Mouse (Mus musculus): ENCODE measurements around the gene Thrb.

Gene Thrb

DNA sequence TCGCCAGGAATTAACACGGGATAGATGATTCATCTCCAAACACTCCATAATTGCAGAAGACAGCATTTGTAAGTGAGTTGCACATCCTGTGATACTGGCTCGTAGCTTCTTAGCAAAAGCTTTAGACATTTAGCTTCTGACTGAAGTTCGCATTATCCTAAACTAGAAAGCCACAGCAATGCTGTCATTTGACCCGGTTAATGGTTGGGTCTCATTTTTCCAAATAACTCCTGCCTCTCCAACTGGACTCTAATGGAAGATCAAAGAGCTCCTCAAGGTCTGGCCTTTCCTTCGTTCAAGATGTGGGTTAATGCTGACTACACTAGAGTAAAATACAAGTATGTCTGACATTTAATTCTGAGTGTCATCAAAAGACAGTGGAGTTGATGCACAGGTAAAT lies 208.3 kb downstream of the Thrb start:
- DNase-seq (ENCODE audit: extremely low read depth, low read depth): no peak

- no peak for DNase-seq (ENCODE audit: extremely low read depth, low read depth)
These were observed 215.9 kb downstream of the Thrb start for GRCm38 (mm10) chr14:17875946-17876345.

- no peak for DNase-seq (ENCODE audit: extremely low read depth, low read depth)
These were observed 219.4 kb downstream of the Thrb start for GRCm38 (mm10) chr14:17879446-17879845.

GRCm38 (mm10) chr14:17884884-17885283 lies 224.8 kb downstream of the Thrb start:
- no peak for DNase-seq (ENCODE audit: extremely low read depth, low read depth)

DNA sequence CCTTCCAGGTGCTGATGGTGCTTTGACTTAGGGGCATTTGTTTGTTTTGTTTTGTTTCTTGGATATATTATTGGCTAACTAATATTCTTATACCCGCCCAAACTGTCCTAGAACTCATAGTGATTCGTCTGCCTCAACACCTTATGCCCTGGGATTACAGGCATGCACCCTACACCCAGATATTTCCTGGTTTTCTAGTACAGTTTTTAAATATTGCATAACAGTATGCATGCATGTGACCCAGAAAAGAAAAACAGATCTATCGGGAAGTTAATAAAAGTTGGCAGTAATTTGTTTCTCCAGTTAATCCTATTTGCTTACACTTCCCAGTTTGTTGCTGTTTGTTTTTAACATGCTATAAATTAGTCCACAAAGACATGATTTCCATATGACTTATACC lies 225.3 kb downstream of the Thrb start:
- DNase-seq (ENCODE audit: extremely low read depth, low read depth): no peak

GRCm38 (mm10) chr14:17894791-17895190 lies 234.7 kb downstream of the Thrb start:
- DNase-seq (ENCODE audit: extremely low read depth, low read depth): no peak

DNA sequence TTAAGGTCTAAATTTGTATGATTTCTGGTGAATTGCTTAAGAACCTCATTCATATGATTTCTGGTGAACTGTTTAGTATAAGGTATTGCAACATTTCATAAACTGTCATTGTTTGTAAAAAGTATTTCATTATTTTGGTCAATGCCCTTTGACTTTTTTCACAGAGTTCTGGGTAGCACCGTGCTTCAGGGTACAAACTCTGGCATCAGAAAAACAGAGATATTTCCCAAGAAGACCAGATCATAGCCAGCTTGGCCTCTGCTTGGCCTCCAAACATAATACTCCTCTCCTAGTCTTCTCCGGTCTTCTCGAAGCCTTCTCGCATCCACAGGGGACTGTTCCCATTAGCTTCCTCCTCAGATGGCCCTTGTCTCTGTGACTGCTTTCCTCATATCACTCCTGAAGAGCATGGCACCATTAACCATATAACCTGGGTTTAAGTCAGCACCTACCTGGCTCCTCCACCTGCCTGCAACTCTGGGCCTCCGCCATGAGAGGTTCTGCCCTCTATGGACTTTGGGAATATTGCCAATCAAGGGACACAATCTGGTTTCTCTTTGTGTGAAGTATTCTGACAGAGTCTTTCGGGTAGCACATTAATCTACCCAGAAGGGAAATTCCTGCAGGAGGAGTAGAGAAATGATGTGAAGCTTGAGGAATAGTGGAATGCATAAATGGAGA lies 239.8 kb downstream of the Thrb start:
- no peak for DNase-seq (ENCODE audit: extremely low read depth, low read depth)

DNA sequence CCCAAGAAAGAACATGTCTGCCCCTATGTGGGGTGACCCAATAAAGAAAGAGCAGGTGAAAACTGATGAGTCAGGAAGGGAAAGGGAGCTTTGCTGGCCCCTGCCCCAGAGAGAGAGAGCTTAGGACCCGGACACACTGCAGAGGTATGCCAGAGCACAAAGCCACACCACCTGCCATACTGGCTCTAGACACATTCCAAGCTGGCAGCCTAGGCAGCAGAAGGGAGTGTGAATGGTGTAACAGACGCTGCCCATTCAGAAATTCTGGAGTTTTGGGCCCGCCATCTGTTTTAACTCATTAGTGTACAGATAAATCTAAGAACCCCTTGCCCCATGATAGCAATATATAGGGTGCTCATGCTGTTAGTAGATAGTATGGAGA lies 240.3 kb downstream of the Thrb start:
- DNase-seq (ENCODE audit: extremely low read depth, low read depth): no peak

GRCm38 (mm10) chr14:17902426-17902825 lies 242.4 kb downstream of the Thrb start:
- DNase-seq (ENCODE audit: extremely low read depth, low read depth): no peak

- no peak for DNase-seq (ENCODE audit: extremely low read depth, low read depth)
These were observed 243.1 kb downstream of the Thrb start for GRCm38 (mm10) chr14:17903121-17903520.

DNA sequence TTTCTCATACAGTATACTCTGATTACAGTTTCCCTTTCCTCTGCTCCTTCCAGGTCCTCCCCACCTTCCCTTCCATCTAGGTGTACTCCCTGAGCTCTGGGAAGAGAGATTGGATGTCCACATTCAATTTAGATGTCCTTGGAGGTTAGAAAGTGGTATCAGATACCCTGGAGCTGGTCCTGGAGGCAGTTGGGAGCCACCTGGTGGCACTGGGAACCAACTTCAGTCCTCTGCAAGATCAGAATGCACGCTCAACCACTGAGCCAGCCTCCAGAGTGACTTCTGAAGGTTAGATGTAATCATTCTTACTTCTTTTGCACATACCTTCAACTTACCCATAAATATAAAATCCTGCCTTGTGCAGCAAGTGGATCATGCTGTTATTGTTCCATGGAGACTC lies 244.5 kb downstream of the Thrb start:
- no peak for DNase-seq (ENCODE audit: extremely low read depth, low read depth)

DNA sequence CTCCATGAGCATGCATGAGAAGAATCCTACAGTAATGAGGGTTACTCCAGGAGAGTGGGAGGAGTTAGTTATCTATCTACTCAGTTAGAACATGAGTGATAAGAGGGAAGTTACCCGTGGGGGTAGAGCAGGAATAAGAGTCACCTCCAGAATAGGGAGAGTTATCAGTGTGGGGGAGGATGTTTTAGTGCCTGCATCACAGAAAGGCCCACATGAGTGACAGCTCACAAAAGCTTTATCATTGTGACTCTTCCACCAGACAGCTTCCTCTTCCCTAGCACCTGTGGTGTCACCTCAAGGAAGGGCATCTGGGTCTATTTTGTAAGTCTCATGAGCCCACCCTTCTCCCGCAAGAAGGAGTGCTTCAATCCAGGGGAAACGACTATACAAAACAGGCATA lies 245.6 kb downstream of the Thrb start:
- DNase-seq (ENCODE audit: extremely low read depth, low read depth): no peak

GRCm38 (mm10) chr14:17906931-17907330 lies 246.9 kb downstream of the Thrb start:
- DNase-seq (ENCODE audit: extremely low read depth, low read depth): no peak

- DNase-seq (ENCODE audit: extremely low read depth, low read depth): no peak
These were observed 251.1 kb downstream of the Thrb start for GRCm38 (mm10) chr14:17911157-17911556.

- no peak for DNase-seq (ENCODE audit: extremely low read depth, low read depth)
These were observed 252.6 kb downstream of the Thrb start for GRCm38 (mm10) chr14:17912573-17913207.

GRCm38 (mm10) chr14:17915556-17915955 lies 255.5 kb downstream of the Thrb start:
- DNase-seq (ENCODE audit: extremely low read depth, low read depth): no peak

- DNase-seq (ENCODE audit: extremely low read depth, low read depth): no peak
These were observed 256.6 kb downstream of the Thrb start for GRCm38 (mm10) chr14:17916651-17917050.

DNA sequence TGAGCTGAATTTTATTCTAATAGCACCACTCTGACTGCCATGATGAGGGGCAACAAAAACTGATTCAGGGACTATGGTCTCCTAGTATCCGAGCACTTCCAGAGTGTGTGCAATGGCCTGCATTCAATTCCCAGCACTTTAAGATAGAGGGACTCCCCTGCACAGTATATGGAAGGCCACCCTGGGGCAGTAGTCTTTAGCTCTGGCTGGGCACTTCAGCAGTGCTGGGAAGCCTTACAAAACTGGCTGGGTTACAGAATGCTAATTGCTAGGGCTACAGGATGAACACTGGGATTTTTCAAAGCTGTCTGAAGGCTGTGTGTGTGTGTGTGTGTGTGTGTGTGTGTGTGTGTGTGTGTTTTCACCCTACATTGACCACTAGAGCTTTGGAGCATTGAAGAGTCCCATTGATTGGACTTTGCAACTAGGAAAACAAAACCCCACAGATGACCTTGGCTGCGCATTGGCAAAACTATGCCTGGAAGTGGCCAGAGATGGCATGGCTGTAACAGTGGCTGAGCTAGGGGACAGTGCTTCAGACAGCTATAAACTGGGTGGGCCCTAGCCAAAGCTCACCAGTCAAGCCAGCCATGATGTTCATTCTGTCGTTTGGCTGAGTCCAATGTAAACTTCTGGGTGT lies 257.2 kb downstream of the Thrb start:
- no peak for DNase-seq (ENCODE audit: extremely low read depth, low read depth)

- no peak for DNase-seq (ENCODE audit: extremely low read depth, low read depth)
These were observed 257.8 kb downstream of the Thrb start for GRCm38 (mm10) chr14:17917899-17918298.

DNA sequence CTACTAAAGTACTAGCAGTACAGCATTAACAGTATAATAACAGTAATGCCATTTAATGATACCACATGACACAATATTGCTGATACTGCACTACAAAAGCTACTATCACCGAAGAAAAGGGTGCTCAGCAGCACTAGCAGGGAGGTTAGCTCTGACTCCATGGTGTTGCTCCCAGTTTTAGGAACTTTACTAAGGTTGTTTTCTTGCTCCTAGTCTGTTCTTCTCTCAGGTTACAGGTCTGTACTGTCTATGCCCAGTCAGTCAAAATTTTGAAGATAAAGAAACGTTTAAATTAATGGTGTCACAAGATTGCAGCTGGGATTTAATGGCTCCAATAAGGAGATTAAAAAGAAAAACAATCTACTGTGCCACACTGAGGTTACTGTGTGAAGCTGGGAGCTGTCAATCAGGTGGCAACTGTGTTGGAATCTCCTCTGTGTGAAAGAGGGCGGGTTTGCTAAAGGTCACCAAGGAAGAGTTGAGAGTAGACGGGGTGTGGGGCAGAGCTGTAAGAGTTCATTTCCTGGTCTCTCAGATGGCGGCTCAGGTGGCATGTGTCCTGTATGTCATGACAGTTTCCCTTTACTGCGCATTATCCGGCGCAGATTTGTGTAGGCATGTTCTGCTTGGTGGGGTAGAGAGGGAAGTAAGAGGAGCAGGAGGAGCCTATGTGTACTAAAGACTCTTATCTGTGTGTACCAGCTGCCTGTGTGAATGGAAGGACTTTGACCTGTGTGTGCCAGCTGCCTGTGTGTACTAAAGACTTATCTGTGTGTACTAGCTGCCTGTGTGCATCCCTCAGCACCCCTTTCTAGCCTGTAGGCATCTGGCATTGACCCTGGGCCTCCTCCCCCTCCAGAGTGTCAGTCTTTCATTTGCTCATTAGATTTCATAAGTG lies 263.0 kb downstream of the Thrb start:
- no peak for DNase-seq (ENCODE audit: extremely low read depth, low read depth)

- no peak for DNase-seq (ENCODE audit: extremely low read depth, low read depth)
These were observed 267.4 kb downstream of the Thrb start for GRCm38 (mm10) chr14:17927469-17927868.

DNA sequence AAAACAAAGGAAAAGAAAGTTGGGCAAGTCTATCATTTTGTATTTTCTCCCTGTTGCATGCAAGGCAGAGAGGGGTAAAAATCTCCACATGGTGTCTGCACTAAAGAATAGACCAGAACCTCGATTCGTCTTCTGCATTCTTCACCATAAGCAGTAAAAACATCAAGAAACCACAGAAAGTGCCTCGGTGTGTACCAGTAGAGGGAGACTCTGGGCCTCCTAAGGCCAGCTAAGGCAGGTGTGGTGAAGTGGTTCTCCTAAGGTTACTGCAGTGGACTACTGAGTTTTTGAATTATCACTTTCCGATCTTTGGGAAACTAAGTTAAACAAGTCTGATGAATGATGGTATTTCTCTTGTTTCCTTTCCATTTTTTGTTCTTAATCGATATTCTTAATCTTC lies 269.5 kb downstream of the Thrb start:
- no peak for DNase-seq (ENCODE audit: extremely low read depth, low read depth)

All from MEL-GATA-1-ER (cell line).